Mouse (Mus musculus) adrenal gland, adult 8-10 months (tissue): ENCODE measurements around the gene Kcnc3. TPM values are rescaled to one million over a fixed set of nuclear protein-coding genes. Genes with fewer than 3 reads are reported as not detected.

Experiments used
- DNase-seq: peaks from one replicate; pipeline ENCODE4 v3.0.0; 2022
- total RNA-seq, 4 experiments: library from RNA; stranded (reverse); gene quantifications; 2 replicates each; pipeline ENCODE4 v1.2.4; 2022

Kcnc3 gene
- total RNA-seq, 4 experiments from 2014 or later, result 4.7 to 11.1 (median 7.8) TPM

- no peak for DNase-seq
These were observed 18.7 kb upstream of the Kcnc3 start for GRCm38 (mm10) chr7:44571811-44572210.

GRCm38 (mm10) chr7:44572213-44572701 is 18.2 kb upstream of the Kcnc3 start, which contains the start of gene Napsa:
Gene Napsa, plus strand, starts transcription at chr7:44572380.
- DNase-seq, result no peak

- no peak for DNase-seq
These were observed 17.4 kb upstream of the Kcnc3 start for GRCm38 (mm10) chr7:44572956-44573484.

- no peak for DNase-seq
These were observed 14.1 kb upstream of the Kcnc3 start for GRCm38 (mm10) chr7:44576333-44576844.

- DNase-seq, result no peak
These were observed 8.8 kb upstream of the Kcnc3 start for GRCm38 (mm10) chr7:44581637-44582036.

GRCm38 (mm10) chr7:44582709-44583108 is 7.8 kb upstream of the Kcnc3 start:
- DNase-seq, result no peak

GRCm38 (mm10) chr7:44583146-44583545 is 7.3 kb upstream of the Kcnc3 start:
- DNase-seq, result no peak

GRCm38 (mm10) chr7:44584265-44584804 is 6.1 kb upstream of the Kcnc3 start:
- DNase-seq, result no peak

GRCm38 (mm10) chr7:44584921-44585320 is 5.5 kb upstream of the Kcnc3 start:
- no peak for DNase-seq

GRCm38 (mm10) chr7:44585606-44586005 is 4.9 kb upstream of the Kcnc3 start:
- DNase-seq, result no peak

- no peak for DNase-seq
These were observed 3.9 kb upstream of the Kcnc3 start for GRCm38 (mm10) chr7:44586518-44586917.

GRCm38 (mm10) chr7:44586930-44587329 is 3.5 kb upstream of the Kcnc3 start:
- DNase-seq, result no peak

- no peak for DNase-seq
These were observed 2.8 kb upstream of the Kcnc3 start for GRCm38 (mm10) chr7:44587676-44588075.

GRCm38 (mm10) chr7:44588338-44588737 is 2.1 kb upstream of the Kcnc3 start:
- DNase-seq, result no peak

GRCm38 (mm10) chr7:44589149-44589548 is 1.3 kb upstream of the Kcnc3 start:
- DNase-seq, result peak; percentile 62

- DNase-seq, result no peak
These were observed 518 bp upstream of the Kcnc3 start for GRCm38 (mm10) chr7:44589946-44590345.

- no peak for DNase-seq
These were observed 1.1 kb downstream of the Kcnc3 start for GRCm38 (mm10) chr7:44591348-44592116.

GRCm38 (mm10) chr7:44593051-44593450 is 2.6 kb downstream of the Kcnc3 start:
- DNase-seq, result no peak

- DNase-seq, result peak; percentile 56
These were observed 3.3 kb downstream of the Kcnc3 start for GRCm38 (mm10) chr7:44593775-44594174.

GRCm38 (mm10) chr7:44594291-44594690 is 3.8 kb downstream of the Kcnc3 start:
- no peak for DNase-seq

- DNase-seq, result no peak
These were observed 4.7 kb downstream of the Kcnc3 start for GRCm38 (mm10) chr7:44595131-44595561.

- DNase-seq, result no peak
These were observed 5.6 kb downstream of the Kcnc3 start for GRCm38 (mm10) chr7:44596051-44596450.

- no peak for DNase-seq
These were observed 6.6 kb downstream of the Kcnc3 start for GRCm38 (mm10) chr7:44596996-44597538.
